Mouse (Mus musculus) thymus, adult 2 months (tissue): Measurements from ENCODE around the gene Tmod1.

Experiments
- CTCF ChIP-seq: fragments of 200-500 bp; IDR thresholded peaks from 2 replicates; pipeline ENCODE4 v1.5.1; 2012; ENCODE audit warnings: mild to moderate bottlenecking, control low read depth, low read length, moderate library complexity, borderline replicate concordance; ENCODE audit not compliant: control insufficient read depth, poor library complexity, insufficient read depth; ENCODE audit errors: extremely low read depth
- POLR2A ChIP-seq: fragments of 200-500 bp; IDR thresholded peaks from 2 replicates; pipeline ENCODE4 v1.6.1; 2012; ENCODE audit warnings: mild to moderate bottlenecking, low read length, control low read depth, moderate library complexity; ENCODE audit not compliant: control insufficient read depth, poor library complexity, insufficient read depth; ENCODE audit errors: extremely low read depth

DNA sequence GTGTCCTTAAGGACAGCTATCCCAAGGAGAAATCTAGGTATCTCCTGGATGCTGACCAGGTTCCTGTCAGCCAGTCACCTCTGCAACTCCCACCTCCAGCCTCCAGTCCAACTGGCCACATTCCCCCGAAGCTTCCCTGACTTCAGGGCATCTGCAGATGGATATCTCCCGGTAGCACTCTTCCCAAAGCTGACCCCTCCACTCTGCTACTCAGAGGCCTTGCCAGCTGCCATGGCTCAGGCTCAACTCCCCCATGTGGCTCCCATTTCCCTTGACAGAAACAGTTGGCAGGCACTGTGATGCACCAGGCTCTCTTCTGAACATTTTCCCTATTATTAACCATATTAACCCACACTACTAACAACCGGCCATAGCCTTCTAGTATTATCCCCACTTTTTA, 72.6 kb downstream of the Tmod1 start:
- no peak for TF ChIP-seq CTCF
- no peak for TF ChIP-seq POLR2A
